Mouse (Mus musculus) bone marrow macrophage, adult 2 months (primary cell): Measurements from ENCODE around the gene Sox5.

Experiments
- CTCF ChIP-seq: IDR thresholded peaks from 2 replicates; pipeline ENCODE4 v1.5.1; 2012; ENCODE audit warnings: low read depth, mild to moderate bottlenecking, low read length, moderate library complexity
- POLR2A ChIP-seq: IDR thresholded peaks from 2 replicates; pipeline ENCODE4 v1.6.1; 2012; ENCODE audit warnings: mild to moderate bottlenecking, low read depth, low read length, borderline replicate concordance

DNA sequence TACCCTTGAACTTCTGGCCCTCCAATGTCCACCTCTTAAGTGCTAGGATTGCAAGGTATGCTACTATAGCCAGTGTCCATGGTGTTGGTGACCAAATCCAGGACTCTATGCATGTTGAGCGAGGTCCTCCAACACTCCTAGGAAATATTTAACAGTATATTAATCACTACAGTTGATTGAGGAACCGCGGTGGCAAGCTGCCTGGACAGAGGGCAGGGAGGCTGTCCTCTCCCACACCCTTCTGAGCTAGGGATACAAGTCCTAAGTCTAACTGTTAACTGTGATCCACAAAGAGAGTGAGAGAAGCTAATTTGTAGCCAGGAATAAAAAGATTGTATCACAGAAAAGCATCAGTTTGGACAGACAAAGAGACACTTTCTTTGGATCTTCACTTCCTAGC, 373.7 kb downstream of the Sox5 start:
- TF ChIP-seq POLR2A (no peak), CTCF (no peak)
